Mouse (Mus musculus): ENCODE results near the gene Gpr85. TPM values are rescaled to one million over a fixed set of nuclear protein-coding genes. Genes with fewer than 3 reads are reported as not detected.

Gpr85 gene
- polyA plus RNA-seq (2015; fragmentation: Illumina TruSeq; extraction: RNeasy Lipid Tissue Mini Kit (QIAGEN cat#74804); ENCODE audit: insufficient read depth, low read depth, low replicate concordance): 0.63 TPM

GRCm38 (mm10) chr6:13839345-13840054, at the start of gene Gpr85:
Gene Gpr85 (minus strand): TSS chr6:13839942.

GRCm38 (mm10) chr6:13870919-13871624, 31.3 kb upstream of the Gpr85 start, which contains the start of gene 2610001J05Rik:
Gene 2610001J05Rik (minus strand): TSS chr6:13871518.

Other genes starting within 250 kb of the Gpr85 start
- 4.2 TPM for gene Tmem168, start 231.8 kb downstream of the Gpr85 start, polyA plus RNA-seq (2015; fragmentation: Illumina TruSeq; extraction: RNeasy Lipid Tissue Mini Kit (QIAGEN cat#74804); ENCODE audit: insufficient read depth, low read depth, low replicate concordance)
- 1.9 TPM for gene Bmt2, start 162.0 kb downstream of the Gpr85 start, polyA plus RNA-seq (2015; fragmentation: Illumina TruSeq; extraction: RNeasy Lipid Tissue Mini Kit (QIAGEN cat#74804); ENCODE audit: insufficient read depth, low read depth, low replicate concordance)
- 11.8 TPM for gene 2610001J05Rik, start 31.6 kb upstream of the Gpr85 start, polyA plus RNA-seq (2015; fragmentation: Illumina TruSeq; extraction: RNeasy Lipid Tissue Mini Kit (QIAGEN cat#74804); ENCODE audit: insufficient read depth, low read depth, low replicate concordance)